Mouse (Mus musculus) megakaryocyte, embryonic 14.5 days (primary cell): ENCODE data around the gene Mbd4. TPM values are rescaled to one million over a fixed set of nuclear protein-coding genes. Genes with fewer than 3 reads are reported as not detected.
A peak's percentile ranks its signal among the peaks of the same experiment; 100 is the strongest.
"Not testable (repeated sequence)": the region's sequence is repeated elsewhere in the genome, so short reads cannot be mapped to it uniquely, and the experiment has no call there.

Source experiments
- H3K27me3 ChIP-seq: replicated peaks from 2 replicates; pipeline ENCODE3; 2012; ENCODE audit warnings: inconsistent platforms
- H3K36me3 ChIP-seq: replicated peaks from 2 replicates; pipeline ENCODE3; 2012; ENCODE audit warnings: low read length, inconsistent platforms, mixed read lengths
- H3K4me1 ChIP-seq: 2 replicates; pipeline ENCODE4 v1.6.1; 2012; ENCODE audit warnings: inconsistent platforms
- H3K4me3 ChIP-seq: replicated peaks from 2 replicates; pipeline ENCODE3; 2012; ENCODE audit warnings: moderate library complexity, mild to moderate bottlenecking, inconsistent platforms
- H3K9me3 ChIP-seq: 2 replicates; pipeline ENCODE4 v1.6.1; 2012; ENCODE audit warnings: inconsistent platforms
- FLI1 ChIP-seq: IDR thresholded peaks from 2 replicates; pipeline ENCODE4 v1.6.1; 2012; ENCODE audit warnings: low read length, inconsistent platforms, mixed read lengths
- GATA1 ChIP-seq: IDR thresholded peaks from 3 replicates; pipeline ENCODE4 v1.6.1; 2012; ENCODE audit warnings: mixed read lengths, low read length, inconsistent platforms, borderline replicate concordance
- polyA plus RNA-seq: library from polyadenylated mRNA; stranded (reverse); fragments of >175 nt; gene quantifications from 2 replicates; pipeline ENCODE4 v1.2.3, GENCODE M21; 2012; ENCODE audit warnings: low replicate concordance; ENCODE audit not compliant: insufficient read depth

Gene Mbd4
- polyA plus RNA-seq, 1 experiment: 0.40 TPM

DNA sequence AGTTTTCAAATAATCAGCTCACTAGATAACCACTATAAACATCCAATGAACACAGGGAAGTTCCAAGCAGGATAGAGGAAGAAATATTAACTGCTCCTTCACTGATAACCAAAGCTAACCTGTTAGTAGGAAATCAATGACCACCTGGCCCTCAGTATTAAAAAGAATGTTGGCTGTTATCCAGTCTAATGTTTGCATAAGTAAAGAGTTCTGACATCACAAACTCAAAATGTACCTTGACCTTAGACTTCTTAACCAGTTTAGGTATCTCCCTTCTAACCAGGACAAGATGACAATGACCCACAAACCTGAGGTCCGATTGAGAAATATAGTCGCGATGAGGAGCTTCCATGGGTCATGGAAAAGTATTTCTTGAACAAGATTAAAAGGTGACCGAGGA, 8.2 kb downstream of the Mbd4 start:
- Histone ChIP-seq H3K9me3 (no peaks in the 10 kb centered on the region), H3K27me3 (no peaks in the 10 kb centered on the region), H3K4me1 (peaks cover 31% of the 10 kb centered on the region), H3K4me3 (no peak overlapping the region), H3K36me3 (peaks cover 74% of the 10 kb centered on the region)
- TF ChIP-seq GATA1 (no peak), FLI1 (no peak)

DNA sequence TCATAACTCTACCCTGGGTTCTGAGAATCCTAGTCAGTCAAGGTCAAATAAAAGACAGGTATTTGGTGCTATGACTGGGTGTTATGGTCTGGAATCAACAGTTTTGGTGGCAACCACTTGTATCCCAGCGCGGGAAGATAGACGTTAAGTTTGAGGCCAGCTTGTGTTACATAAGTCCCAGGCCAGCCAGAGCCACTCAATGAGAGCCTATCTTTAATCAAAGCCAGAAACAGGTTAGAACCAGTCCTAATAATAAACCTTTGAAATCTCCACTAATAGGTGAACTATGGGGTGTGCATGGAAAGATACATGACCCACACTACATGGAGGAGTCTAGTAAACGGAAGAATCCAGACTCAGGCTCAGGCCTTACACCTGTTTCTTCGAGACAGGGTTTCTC, 14.4 kb downstream of the Mbd4 start:
- no peak overlapping the region for H3K4me3 ChIP-seq

DNA sequence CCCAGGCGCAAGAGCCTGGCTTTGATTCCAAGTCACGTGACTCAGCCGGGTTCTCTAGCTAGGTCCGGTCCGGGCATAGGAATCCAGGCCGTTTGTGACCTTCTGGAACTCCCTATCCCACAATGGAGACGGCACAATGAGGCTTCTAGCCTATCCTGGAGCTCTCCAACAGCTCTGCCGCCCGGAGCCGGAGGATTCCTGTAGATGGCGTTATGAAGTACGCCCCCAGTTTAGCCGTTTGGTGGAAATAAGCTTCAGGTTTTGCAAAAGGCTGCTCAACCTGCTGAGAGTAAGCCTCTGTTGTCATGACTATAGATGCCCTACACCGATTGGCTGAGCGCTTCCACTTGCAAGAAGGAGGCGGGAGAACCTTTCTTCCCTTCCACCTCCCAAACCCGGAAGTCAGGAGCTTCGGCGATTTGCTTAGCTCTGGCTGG, 15.0 kb downstream of the Mbd4 start, which contains the start of gene Efcab12:
Gene Efcab12, minus strand, starts transcription at position 252 of the 437 bp plus-strand sequence.
- Histone ChIP-seq H3K36me3 (peaks cover 31% of the 10 kb centered on the region), H3K4me3 (peak within 1 kb of the TSS; percentile 18), H3K4me1 (peaks cover 37% of the 10 kb centered on the region), H3K27me3 (no peaks in the 10 kb centered on the region), H3K9me3 (no peaks in the 10 kb centered on the region)
- TF ChIP-seq GATA1 (no peak), FLI1 (no peak)

More for the DNA sequence above, 14.4 kb downstream of the Mbd4 start:
- H3K36me3 ChIP-seq: peaks cover 37% of the 10 kb centered on the region
- TF ChIP-seq FLI1 (no peak), GATA1 (no peak)
- no peaks in the 10 kb centered on the region for H3K9me3 ChIP-seq
- H3K27me3 ChIP-seq: no peaks in the 10 kb centered on the region
- peaks cover 33% of the 10 kb centered on the region for H3K4me1 ChIP-seq

DNA sequence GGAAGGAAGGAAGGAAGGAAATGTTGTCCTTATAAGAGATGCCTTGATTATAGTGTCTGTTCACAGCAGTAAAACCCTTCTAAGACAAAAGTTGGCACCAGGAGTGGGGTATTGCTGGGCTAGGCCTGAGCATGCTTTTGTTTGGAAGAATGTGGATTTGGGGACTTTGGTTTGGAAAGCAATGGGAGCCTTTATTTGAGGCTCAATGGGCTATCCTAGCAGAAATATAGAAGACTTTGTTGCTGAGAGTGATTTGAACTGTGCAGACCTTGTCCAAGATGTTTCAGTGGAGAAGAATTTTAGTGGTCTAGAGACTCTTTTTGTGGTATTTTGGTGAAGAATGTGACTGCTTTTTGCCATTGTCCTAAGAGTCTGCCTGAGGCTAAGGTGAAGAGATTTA, 19.3 kb downstream of the Mbd4 start:
- H3K4me1 ChIP-seq: peaks cover 54% of the 10 kb centered on the region
- no peaks in the 10 kb centered on the region for H3K9me3 ChIP-seq
- no peak overlapping the region for H3K4me3 ChIP-seq
- H3K36me3 ChIP-seq: no peaks in the 10 kb centered on the region
- H3K27me3 ChIP-seq: no peaks in the 10 kb centered on the region
- TF ChIP-seq FLI1 (no peak), GATA1 (no peak)

DNA sequence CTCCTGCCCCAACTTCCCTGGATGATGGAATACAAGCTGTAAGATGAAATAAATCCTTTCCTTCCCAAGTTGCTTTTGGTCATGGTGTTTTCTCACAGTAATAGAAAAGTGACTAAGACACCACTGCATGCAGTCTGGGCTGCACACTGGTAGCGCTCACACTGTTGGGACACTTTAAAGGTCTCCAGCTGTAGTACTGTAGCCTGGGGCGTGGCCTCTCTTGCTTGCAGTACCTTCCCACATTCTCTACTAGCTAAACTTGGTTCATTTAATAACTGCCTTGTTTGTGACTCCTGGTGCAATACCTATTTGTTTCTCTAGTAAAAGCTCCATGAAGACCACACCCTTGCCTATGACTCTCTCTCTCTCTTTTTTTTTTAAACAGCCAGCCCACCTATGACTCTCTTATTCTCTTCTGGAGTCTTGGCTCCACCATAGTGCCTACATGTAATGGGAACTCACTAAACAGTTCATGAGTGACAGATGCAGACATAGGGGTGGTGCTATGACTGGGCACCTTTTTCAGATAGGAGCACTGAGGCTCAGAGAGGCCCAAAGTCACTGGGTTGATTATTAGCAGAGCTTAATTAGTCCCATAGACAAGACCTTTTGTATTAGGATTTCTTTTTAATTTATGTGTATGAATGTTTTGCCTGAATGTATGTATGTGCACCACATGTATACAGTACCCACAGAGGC, 20.9 kb downstream of the Mbd4 start:
- Histone ChIP-seq H3K9me3 (no peaks in the 10 kb centered on the region), H3K27me3 (no peaks in the 10 kb centered on the region), H3K36me3 (no peaks in the 10 kb centered on the region), H3K4me1 (peaks cover 50% of the 10 kb centered on the region), H3K4me3 (no peak overlapping the region)
- TF ChIP-seq GATA1: no peak
- no peak for TF ChIP-seq FLI1

DNA sequence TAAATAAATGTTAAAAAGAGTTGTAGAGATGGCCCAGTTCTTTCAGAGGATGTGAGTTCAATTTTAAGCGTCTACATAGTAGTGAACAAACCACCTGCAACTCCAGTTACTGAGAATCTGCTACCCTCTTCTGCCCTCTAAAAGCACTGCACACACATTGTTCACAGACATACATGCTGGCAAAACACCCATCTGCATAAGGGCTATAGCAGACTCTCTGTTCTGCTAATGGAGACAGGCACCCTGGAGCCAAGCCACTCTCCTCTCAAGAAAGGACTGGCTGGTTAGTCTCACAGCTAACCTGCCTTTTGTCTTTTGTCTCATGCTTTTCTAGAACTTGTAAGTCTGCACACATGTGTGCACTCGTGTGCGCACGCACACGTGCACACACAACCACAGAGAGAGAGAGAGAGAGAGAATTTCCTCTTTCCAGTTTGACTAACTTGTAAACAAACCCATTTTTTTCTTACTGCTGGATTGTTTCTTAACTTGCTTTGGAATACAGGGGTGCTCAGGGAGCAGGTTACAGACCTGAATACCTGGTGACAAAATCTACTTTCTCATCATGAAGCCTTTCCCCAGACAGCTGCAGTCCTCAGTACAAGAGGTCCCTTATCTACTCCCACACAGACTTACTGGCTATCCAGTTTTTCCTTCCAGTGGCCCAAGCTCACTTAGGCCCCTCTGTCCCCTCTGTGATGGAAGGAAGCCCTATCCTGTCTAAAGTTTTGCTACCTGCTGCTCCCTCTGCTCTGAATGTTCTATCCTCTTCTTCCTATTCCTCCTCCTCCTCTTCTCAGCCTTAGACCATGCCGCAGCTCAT, 22.2 kb downstream of the Mbd4 start:
- Histone ChIP-seq H3K4me3 (no peak overlapping the region), H3K9me3 (no peaks in the 10 kb centered on the region), H3K27me3 (no peaks in the 10 kb centered on the region), H3K36me3 (no peaks in the 10 kb centered on the region), H3K4me1 (peaks cover 37% of the 10 kb centered on the region)
- no peak for TF ChIP-seq FLI1
- no peak for TF ChIP-seq GATA1

DNA sequence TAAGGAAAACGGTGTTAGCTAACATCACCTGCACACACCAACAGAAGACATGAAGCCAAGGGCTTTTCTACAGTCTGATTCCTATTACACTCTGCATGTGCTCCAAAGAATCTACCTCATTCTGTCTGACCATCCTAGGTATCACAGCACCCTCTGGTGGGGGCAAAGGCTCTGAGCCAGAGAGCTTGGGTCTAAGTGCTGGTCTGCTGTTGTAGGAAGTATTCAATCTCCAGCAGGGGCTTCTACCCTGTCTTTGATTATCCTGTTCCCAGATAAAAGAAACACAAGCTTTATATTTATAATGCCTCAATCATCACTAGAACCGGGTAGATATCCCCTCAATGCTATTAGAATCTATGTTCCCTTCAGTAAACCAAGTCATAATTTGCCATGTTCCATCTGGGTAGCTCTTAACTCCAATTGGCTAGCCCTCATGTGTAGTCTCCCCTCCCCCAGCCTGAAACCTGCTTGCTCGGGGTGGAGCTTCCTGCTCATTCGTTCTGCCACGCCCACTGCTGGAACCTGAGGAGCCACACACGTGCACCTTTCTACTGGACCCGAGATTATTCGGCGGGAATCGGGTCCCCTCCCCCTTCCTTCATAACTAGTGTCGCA, 29.2 kb downstream of the Mbd4 start:
- Histone ChIP-seq H3K4me1 (peaks cover 34% of the 10 kb centered on the region), H3K4me3 (peak overlapping the region; percentile 83)
- H3K36me3 ChIP-seq, H3K9me3 ChIP-seq, H3K27me3 ChIP-seq: not testable (repeated sequence)

DNA sequence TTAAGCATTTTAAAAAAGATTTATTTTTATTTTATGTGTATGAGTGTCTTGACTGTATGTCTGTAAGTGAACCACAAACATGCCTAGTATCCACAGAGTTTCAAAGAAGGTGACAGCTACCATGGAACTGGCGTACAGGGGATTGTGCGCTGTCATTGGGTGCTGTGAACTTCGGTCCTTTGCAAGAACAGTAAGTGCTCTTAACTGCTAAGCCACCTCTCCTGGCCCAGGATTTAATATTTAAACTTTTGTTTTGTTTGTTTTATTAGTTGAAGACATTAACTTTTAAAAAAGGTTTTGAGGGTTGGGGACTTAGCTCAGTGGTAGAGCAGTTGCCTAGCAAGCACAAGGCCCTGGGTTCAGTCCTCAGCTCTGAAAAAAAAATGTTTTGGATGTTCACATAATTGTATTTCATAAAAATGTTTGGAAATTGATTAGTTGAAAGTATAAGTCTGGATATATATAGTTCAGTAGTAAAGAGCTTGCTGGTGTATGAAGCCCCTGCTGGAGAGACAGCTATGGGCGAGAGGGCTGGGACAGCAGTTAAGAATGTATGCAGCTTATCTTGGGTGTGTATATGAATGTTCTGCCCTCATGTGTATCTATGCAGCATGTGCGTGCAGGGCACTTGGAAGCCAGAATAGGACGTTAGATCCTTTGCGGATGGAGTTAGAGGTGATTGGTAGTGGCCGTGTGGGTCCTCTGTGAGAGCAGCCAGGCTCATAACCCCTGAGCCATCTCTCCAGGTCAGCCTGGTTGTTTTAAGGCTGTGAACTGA, 31.8 kb downstream of the Mbd4 start:
- no peaks in the 10 kb centered on the region for H3K27me3 ChIP-seq
- no peak overlapping the region for H3K4me3 ChIP-seq
- TF ChIP-seq FLI1 (no peak), GATA1 (no peak)
- no peaks in the 10 kb centered on the region for H3K9me3 ChIP-seq
- H3K36me3 ChIP-seq: no peaks in the 10 kb centered on the region
- H3K4me1 ChIP-seq: peaks cover 54% of the 10 kb centered on the region

DNA sequence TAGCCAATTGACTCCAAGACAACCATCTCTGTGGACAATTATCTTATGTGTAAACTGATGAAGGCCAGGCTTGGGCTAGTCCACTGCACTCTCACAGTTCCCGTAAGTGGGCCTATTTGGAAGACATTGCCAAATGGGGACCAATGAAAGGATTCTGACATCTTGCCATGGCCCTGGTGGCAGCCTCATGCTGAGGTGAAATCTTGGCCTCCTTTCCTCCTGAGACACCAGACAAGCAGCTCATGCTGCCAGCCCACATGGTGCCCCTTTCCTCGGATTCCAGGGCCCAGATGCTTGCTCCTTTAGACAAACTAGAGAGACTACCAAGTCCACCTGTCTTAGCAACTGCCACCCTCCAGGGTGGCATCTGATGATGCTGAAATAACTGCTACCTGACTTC, 35.0 kb downstream of the Mbd4 start:
- H3K4me3 ChIP-seq: no peak overlapping the region

More for the DNA sequence above, 35.0 kb downstream of the Mbd4 start:
- TF ChIP-seq GATA1 (no peak), FLI1 (no peak)
- no peaks in the 10 kb centered on the region for H3K27me3 ChIP-seq
- peaks cover 2% of the 10 kb centered on the region for H3K36me3 ChIP-seq
- peaks cover 76% of the 10 kb centered on the region for H3K4me1 ChIP-seq
- no peaks in the 10 kb centered on the region for H3K9me3 ChIP-seq
